Mouse (Mus musculus) spleen, postnatal 10 days (tissue): ENCODE measurements around the gene Slc35e3.

ENCODE experiments used
- DNase-seq, 2 experiments: peaks; one replicate each; pipeline ENCODE4 v3.0.0; 2021 to 2022; ENCODE audit warnings: low spot score in 2 of 2

Slc35e3 gene

GRCm38 (mm10) chr10:117746297-117746883 is at the start of gene Slc35e3:
Gene Slc35e3 (minus strand): TSS chr10:117746365.
- peak; percentile 96 to 97 for DNase-seq

DNA sequence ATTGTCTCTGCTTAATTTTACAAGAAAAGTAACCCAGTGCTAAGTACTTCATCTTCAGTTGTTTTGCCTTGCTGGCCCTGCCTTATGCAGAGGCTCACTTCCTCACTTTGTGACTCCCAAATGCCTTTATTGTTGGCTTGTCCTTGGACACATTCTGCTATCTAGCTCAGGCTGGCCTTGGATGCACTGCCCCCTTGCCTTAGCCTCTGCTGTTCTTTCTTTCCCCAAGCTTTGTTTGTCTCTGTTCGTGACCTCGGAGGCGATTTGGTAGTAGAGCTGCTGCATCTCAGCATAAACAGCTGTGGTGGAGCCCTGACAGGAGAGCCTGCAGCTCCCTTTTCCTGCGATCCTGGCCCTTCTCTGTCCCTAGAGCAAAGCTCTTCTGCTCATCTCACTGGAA is 49.0 kb upstream of the Slc35e3 start:
- DNase-seq, result no peak

- DNase-seq, result peak in 1 of 2 experiments; percentile 15
Measured at GRCm38 (mm10) chr10:117793436-117794030, 47.4 kb upstream of the Slc35e3 start.

- peak; percentile 100 for DNase-seq
Measured at GRCm38 (mm10) chr10:117792141-117793091, 46.3 kb upstream of the Slc35e3 start, which contains the start of gene Nup107. Gene Nup107 (minus strand): TSS chr10:117792705.

DNA sequence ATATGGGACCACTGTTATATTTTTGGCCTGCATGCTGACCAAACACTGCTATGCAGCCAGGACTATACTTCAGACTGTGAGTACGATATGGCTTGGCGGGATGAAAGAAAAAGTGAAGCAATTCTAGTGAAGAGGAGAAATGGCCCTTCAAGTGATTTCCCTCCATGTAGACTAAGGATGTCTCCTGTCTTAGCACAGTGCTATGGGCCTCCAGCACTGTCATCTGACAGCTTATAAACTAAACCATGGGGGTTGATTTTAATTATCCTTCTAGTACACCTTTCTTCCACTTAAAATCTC is 45.0 kb upstream of the Slc35e3 start:
- no peak for DNase-seq

- DNase-seq, result no peak
Measured at GRCm38 (mm10) chr10:117790421-117791170, 44.4 kb upstream of the Slc35e3 start.

GRCm38 (mm10) chr10:117790011-117790410 is 43.8 kb upstream of the Slc35e3 start:
- no peak for DNase-seq

DNA sequence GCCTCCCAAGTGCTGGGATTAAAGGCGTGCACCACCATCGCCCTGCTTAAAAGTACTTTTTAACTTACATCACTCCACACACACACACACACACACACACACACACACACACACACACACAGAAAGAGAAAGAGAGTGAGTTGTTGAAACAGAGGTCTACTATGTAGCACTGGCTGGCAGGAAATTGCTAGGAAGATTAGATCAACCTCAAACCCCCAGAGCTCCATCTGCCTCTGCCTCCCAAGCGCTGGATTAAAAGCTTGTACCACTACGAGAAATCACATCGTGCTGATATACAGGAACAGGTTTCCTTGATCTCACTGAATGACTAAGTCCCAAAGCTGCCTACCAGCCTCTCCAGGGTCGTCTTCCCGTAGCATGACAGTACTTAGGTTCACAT is 38.5 kb upstream of the Slc35e3 start:
- DNase-seq, result no peak

GRCm38 (mm10) chr10:117783786-117784420 is 37.7 kb upstream of the Slc35e3 start:
- DNase-seq, result no peak

DNA sequence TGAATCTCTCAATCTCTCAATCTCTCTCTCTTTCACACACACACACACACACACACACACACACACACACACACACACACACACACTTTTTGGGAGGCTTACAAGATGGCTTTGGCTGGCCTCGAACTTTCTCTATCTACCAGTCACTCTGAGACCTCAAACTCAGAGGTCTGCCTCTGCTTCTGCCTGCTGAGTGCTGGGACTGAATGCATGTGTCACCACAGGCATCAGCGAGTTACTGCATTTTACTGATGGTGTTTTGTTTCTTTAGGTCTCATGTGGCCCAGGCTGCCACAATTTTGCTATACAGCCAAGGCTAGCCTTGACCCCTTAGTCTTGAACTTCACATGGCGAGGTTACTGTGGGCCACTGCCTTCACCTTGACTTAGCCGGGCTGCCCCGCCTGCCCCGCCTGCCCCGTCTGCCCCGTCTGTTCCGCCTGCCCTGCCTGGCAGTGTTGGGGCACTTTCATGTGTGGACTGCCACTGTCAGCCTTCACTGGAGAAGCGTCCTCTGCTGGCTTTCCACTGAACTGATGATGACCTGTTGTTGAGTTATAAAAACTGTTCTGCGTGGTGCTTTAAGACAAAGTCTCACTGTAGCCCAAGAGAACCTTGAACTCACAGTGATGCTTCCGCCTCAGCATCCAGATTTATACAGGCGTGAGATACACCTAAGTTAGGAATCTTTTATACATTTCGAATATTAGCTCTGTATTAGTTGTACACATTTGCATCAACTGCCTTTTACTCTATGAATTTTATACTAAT is 36.5 kb upstream of the Slc35e3 start:
- DNase-seq, result no peak

DNA sequence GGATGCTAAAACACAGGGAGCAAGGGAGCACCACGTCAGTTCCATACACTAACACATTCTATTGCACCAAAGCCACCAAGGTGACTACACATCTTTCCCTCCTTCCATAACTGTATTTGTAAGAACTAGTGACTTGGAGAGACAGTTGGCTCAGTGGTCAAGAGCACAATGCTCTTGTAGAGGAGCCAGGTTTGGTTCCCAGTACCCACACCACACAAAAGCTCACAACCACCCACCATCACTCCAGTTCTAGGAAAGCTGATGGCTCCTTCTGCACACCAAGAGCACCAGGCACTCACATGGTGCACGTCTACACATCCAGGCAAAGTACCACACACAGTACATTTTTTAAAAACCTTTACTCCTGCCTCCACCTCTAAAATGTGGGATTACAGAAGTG is 35.9 kb upstream of the Slc35e3 start:
- DNase-seq, result no peak

- no peak for DNase-seq
Measured at GRCm38 (mm10) chr10:117781021-117781725, 35.0 kb upstream of the Slc35e3 start.

GRCm38 (mm10) chr10:117780306-117780911 is 34.2 kb upstream of the Slc35e3 start:
- no peak for DNase-seq

DNA sequence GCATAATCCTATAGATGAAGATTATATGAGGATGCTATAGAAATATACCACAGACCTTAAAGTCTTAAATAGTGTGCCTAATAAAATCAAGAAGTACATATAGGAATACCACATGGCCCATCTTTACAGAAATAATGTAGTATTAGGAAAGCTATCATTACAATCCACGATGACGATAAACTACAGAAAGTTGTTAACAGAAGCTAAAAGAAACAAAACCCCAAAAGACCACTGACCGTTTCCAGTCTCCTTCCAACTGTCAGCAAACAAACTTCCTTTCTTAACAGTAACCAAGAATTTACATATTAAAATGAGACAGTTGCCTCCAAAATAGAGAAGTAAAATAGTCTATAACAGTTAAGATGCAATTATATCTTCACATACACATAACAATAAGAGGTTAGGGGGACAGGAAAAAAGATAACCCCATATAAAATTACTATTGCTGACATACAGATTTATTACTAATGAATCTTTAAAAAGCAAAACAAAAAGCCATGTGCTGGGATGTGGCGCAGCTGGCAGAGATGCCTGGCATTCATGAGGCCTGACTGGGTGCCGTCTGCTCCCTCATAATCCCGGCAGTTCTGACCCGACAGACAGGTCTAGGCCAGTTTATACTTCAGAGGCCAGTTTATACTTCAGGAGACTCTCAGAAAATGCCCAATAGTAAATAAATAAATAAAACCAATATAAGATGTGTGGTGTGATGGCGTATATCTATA is 33.6 kb upstream of the Slc35e3 start:
- DNase-seq, result no peak

DNA sequence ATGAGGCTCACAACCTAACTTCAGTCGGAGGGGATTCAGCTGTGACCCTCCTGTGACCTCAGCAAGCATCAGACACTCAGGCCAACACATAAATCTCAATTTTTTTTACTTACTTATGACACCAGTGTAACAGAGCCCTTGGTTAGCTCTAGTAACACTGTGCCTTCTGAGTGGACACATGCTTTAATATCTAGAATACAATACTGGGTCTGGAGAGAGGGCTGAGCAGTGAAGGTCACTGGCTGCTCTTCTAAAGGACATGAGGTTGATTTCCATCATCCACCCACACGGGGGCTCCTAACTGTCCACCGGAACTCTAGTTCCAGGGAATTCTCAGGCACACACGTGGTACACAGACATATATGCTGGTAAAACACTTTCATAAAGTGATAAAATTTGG is 32.8 kb upstream of the Slc35e3 start:
- DNase-seq, result no peak

- DNase-seq, result no peak
Measured at GRCm38 (mm10) chr10:117778328-117778910, 32.3 kb upstream of the Slc35e3 start.

DNA sequence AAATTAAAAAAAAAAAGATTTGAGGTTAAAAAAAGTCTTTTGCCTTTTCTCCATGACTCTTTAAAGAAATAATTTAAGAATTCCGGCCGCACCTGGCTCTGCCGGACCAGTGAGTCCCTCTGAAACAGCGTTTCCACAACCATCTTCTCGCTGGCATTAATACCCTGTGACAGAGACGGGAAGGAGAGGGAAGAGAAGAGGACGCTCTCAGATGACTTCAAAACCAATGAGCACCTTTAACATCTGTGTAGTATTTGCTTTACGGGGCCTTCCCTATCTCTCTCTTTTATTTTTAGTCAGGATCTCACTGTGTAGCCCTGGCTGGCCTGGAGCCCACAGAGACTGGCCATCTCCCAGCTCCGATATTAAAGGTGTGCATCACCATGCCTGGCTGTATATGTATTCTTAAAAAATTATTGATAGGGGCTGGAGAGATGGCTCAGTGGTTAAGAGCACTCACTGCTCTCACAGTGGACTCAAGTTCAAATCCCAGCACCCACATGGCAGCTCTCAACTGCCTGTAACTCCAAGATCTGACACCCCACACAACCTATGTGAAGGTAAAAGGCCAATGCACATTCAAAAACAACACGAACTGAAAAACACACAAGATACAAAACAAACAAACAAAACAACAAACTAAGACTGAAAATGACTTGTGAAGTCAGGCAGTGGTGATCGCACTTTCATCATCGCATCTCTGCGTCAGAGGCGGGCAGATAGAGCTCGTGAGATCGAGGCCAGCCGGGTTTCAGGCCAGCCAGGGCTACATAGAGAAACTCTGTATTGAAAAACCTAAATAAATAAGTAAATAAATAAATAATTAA is 31.5 kb upstream of the Slc35e3 start:
- DNase-seq, result no peak

DNA sequence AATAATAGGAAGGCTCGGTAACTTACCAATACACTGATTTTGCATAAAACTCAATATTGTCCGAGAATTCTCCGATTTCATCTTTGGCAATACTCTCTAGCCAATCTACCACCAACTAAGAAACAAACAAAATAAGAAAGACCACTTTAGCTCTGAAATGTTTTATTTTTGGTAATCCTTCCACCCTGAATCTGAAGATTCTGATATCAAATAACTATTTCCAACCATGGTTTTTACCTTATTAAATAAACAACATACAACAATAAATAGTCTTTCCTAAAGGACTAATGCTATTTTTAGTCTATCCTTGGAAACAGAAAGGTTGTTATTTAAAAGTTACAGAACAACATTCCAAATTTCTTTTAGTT is 30.9 kb upstream of the Slc35e3 start:
- DNase-seq, result no peak
